8 mouse cellular contexts compared by ENCODE assay signal in genomic region chr19:47579225-47579787, GRCm38 (mm10). TPM values are rescaled to one million over a fixed set of nuclear protein-coding genes. Genes with fewer than 3 reads are reported as not detected.
DNase-seq lines count a peak whose midpoint lies in the region; ATAC-seq and TF ChIP-seq lines count a peak whose summit lies in the region.

Gene Slk (plus strand): TSS chr19:47579678.

- 0 out of 2 replicates have a peak, but pooled peaks have one; percentile 7 for TF ChIP-seq EP300 in ES-Bruce4 (IDR thresholded peaks at IDR 0.05; ENCODE audit: insufficient read depth, low read depth, low read length)

- ATAC-seq in forebrain, embryonic 12.5 days (ENCODE audit: low FRiP score) = peak; percentile 93
- peak; percentile 86 for ATAC-seq in heart, embryonic 16.5 days (replicated peaks; ENCODE audit: extremely low read depth, insufficient read depth, low FRiP score)
- ATAC-seq in liver, embryonic 15.5 days (ENCODE audit: insufficient read depth) = peak; percentile 96
- peak; percentile 89 for ATAC-seq in neural tube, embryonic 11.5 days (ENCODE audit: insufficient read depth, low FRiP score, low TSS enrichment)
- peak; percentile 88 for ATAC-seq in stomach, embryonic 16.5 days (ENCODE audit: insufficient read depth, low FRiP score)

- under 1% methylated on average over 83 of the region's 83 CpGs for WGBS in forebrain, embryonic 12.5 days
- WGBS in heart, embryonic 16.5 days = under 1% methylated on average over 79 of the region's 83 CpGs
- under 1% methylated on average over 81 of the region's 83 CpGs for WGBS in liver, embryonic 15.5 days (ENCODE audit: insufficient replicate concordance)
- WGBS in neural tube, embryonic 11.5 days = under 1% methylated on average over 77 of the region's 83 CpGs
- under 1% methylated on average over 70 of the region's 83 CpGs for WGBS in stomach, embryonic 16.5 days

- no peaks in the 10 kb centered on the region for H3K9me3 ChIP-seq in ES-Bruce4 (replicated peaks; ENCODE audit: control insufficient read depth, insufficient read depth, low read length, poor library complexity, severe bottlenecking)
- no peaks in the 10 kb centered on the region for H3K9me3 ChIP-seq in forebrain, embryonic 12.5 days
- no peaks in the 10 kb centered on the region for H3K9me3 ChIP-seq in heart, embryonic 16.5 days (replicated peaks; ENCODE audit: control insufficient read depth, low read length)
- no peaks in the 10 kb centered on the region for H3K9me3 ChIP-seq in liver, embryonic 15.5 days (replicated peaks)
- no peaks in the 10 kb centered on the region for H3K9me3 ChIP-seq in neural tube, embryonic 11.5 days (ENCODE audit: control insufficient read depth, low read length)
- no peaks in the 10 kb centered on the region for H3K9me3 ChIP-seq in stomach, embryonic 16.5 days (replicated peaks; ENCODE audit: control insufficient read depth, low read length)

- DNase-seq in c-Kit-positive CD71-positive TER-119-positive erythroid progenitor cells, embryonic 14.5 days (ENCODE audit: low spot score) = peak; percentile 73
- DNase-seq in kidney, postnatal 36 days = peak; percentile 81 to 90
- DNase-seq in neural tube, embryonic 11.5 days (ENCODE audit: low spot score) = peak; percentile 92

- peak within 1 kb of the TSS; percentile 62 for H3K27ac ChIP-seq in ES-Bruce4 (ENCODE audit: insufficient read depth, low read length)
- peak within 1 kb of the TSS; percentile 92 for H3K27ac ChIP-seq in forebrain, embryonic 12.5 days
- peak within 1 kb of the TSS; percentile 99 for H3K27ac ChIP-seq in heart, embryonic 16.5 days (ENCODE audit: low read length)
- peak within 1 kb of the TSS; percentile 95 for H3K27ac ChIP-seq in liver, embryonic 15.5 days (replicated peaks)
- H3K27ac ChIP-seq in neural tube, embryonic 11.5 days (ENCODE audit: low read depth, low read length) = peak within 1 kb of the TSS; percentile 88
- H3K27ac ChIP-seq in stomach, embryonic 16.5 days (ENCODE audit: low read length) = peak within 1 kb of the TSS; percentile 96

- H3K4me2 ChIP-seq in forebrain, embryonic 12.5 days = peak within 1 kb of the TSS; percentile 89
- H3K4me2 ChIP-seq in heart, embryonic 16.5 days (ENCODE audit: low read depth, low read length) = peak within 1 kb of the TSS; percentile 77
- peak within 1 kb of the TSS; percentile 95 for H3K4me2 ChIP-seq in liver, embryonic 15.5 days
- H3K4me2 ChIP-seq in neural tube, embryonic 11.5 days (ENCODE audit: low read depth) = peak within 1 kb of the TSS; percentile 63
- peak within 1 kb of the TSS; percentile 60 for H3K4me2 ChIP-seq in stomach, embryonic 16.5 days (ENCODE audit: low read depth, low read length)

- TF ChIP-seq POLR2A in ES-Bruce4 (IDR thresholded peaks at IDR 0.05; ENCODE audit: insufficient read depth, low read length) = peak; percentile 45

- no peak for TF ChIP-seq CTCF in ES-Bruce4 (IDR thresholded peaks at IDR 0.05; ENCODE audit: low read depth, low read length)

- H3K9ac ChIP-seq in ES-Bruce4 (ENCODE audit: low read depth, poor library complexity, severe bottlenecking) = peak within 1 kb of the TSS; percentile 94
- peak within 1 kb of the TSS; percentile 92 for H3K9ac ChIP-seq in forebrain, embryonic 12.5 days
- peak within 1 kb of the TSS; percentile 98 for H3K9ac ChIP-seq in heart, embryonic 16.5 days (ENCODE audit: low read length)
- peak within 1 kb of the TSS; percentile 99 for H3K9ac ChIP-seq in liver, embryonic 15.5 days
- peak within 1 kb of the TSS; percentile 95 for H3K9ac ChIP-seq in neural tube, embryonic 11.5 days (ENCODE audit: low read length)
- peak within 1 kb of the TSS; percentile 99 for H3K9ac ChIP-seq in stomach, embryonic 16.5 days (ENCODE audit: low read length)

- H3K4me1 ChIP-seq in ES-Bruce4 (ENCODE audit: control insufficient read depth, insufficient read depth, low read length) = peaks cover 2% of the 10 kb centered on the region
- peaks cover 31% of the 10 kb centered on the region for H3K4me1 ChIP-seq in forebrain, embryonic 12.5 days
- peaks cover 16% of the 10 kb centered on the region for H3K4me1 ChIP-seq in heart, embryonic 16.5 days (ENCODE audit: control insufficient read depth, insufficient read depth, low read length)
- H3K4me1 ChIP-seq in liver, embryonic 15.5 days (replicated peaks) = peaks cover 30% of the 10 kb centered on the region
- peaks cover 17% of the 10 kb centered on the region for H3K4me1 ChIP-seq in neural tube, embryonic 11.5 days (ENCODE audit: control insufficient read depth, insufficient read depth, low read length)
- H3K4me1 ChIP-seq in stomach, embryonic 16.5 days (ENCODE audit: control insufficient read depth, insufficient read depth, low read length) = peaks cover 4% of the 10 kb centered on the region; the same call in 1 of the 2 replicates

- H3K27me3 ChIP-seq in ES-Bruce4 (ENCODE audit: control insufficient read depth, insufficient read depth, low read length, poor library complexity, severe bottlenecking) = no peaks in the 10 kb centered on the region
- H3K27me3 ChIP-seq in forebrain, embryonic 12.5 days = no peaks in the 10 kb centered on the region
- no peaks in the 10 kb centered on the region for H3K27me3 ChIP-seq in heart, embryonic 16.5 days (ENCODE audit: control insufficient read depth, insufficient read depth, low read length)
- no peaks in the 10 kb centered on the region for H3K27me3 ChIP-seq in liver, embryonic 15.5 days
- no peaks in the 10 kb centered on the region for H3K27me3 ChIP-seq in neural tube, embryonic 11.5 days (ENCODE audit: control insufficient read depth, insufficient read depth, low read length)
- no peaks in the 10 kb centered on the region for H3K27me3 ChIP-seq in stomach, embryonic 16.5 days (ENCODE audit: control insufficient read depth, insufficient read depth, low read length)

- H3K4me3 ChIP-seq in ES-Bruce4 (ENCODE audit: low read depth, low read length) = peak within 1 kb of the TSS; percentile 88
- peak within 1 kb of the TSS; percentile 84 for H3K4me3 ChIP-seq in forebrain, embryonic 12.5 days (replicated peaks)
- peak within 1 kb of the TSS; percentile 70 for H3K4me3 ChIP-seq in heart, embryonic 16.5 days (ENCODE audit: low read length)
- H3K4me3 ChIP-seq in liver, embryonic 15.5 days (replicated peaks) = peak within 1 kb of the TSS; percentile 93
- peak within 1 kb of the TSS; percentile 92 for H3K4me3 ChIP-seq in neural tube, embryonic 11.5 days (ENCODE audit: low read depth, low read length)
- H3K4me3 ChIP-seq in stomach, embryonic 16.5 days (replicated peaks; ENCODE audit: low read length) = peak within 1 kb of the TSS; percentile 67

- H3K36me3 ChIP-seq in ES-Bruce4 (ENCODE audit: control insufficient read depth, insufficient read depth, low read length, poor library complexity, severe bottlenecking) = no peaks in the 10 kb centered on the region
- H3K36me3 ChIP-seq in forebrain, embryonic 12.5 days (replicated peaks) = no peaks in the 10 kb centered on the region
- no peaks in the 10 kb centered on the region for H3K36me3 ChIP-seq in heart, embryonic 16.5 days (ENCODE audit: control insufficient read depth, insufficient read depth)
- no peaks in the 10 kb centered on the region for H3K36me3 ChIP-seq in liver, embryonic 15.5 days (replicated peaks)
- no peaks in the 10 kb centered on the region for H3K36me3 ChIP-seq in neural tube, embryonic 11.5 days (ENCODE audit: control insufficient read depth, insufficient read depth, low read length)
- H3K36me3 ChIP-seq in stomach, embryonic 16.5 days (ENCODE audit: control insufficient read depth, insufficient read depth, low read length) = no peaks in the 10 kb centered on the region

RNA-seq across cellular contexts. Expression of gene Slk, which starts in this region (rescaled TPM):
- polyA plus RNA-seq in ES-Bruce4 (2011; ENCODE audit: insufficient read depth, insufficient read length, low read depth, missing spikeins) = 76.1 and 91.4 TPM in 2 replicates
- polyA plus RNA-seq in forebrain, embryonic 12.5 days (2016; fragmentation: Nextera tagmentation; extraction: Ambion mirVana) = 10.1 and 12.1 TPM in 2 replicates
- polyA plus RNA-seq in heart, embryonic 16.5 days (2015; fragmentation: Nextera tagmentation; extraction: Ambion mirVana) = 12.5 and 13.0 TPM in 2 replicates
- polyA plus RNA-seq in liver, embryonic 15.5 days (2015; fragmentation: Nextera tagmentation; extraction: Ambion mirVana) = 5.4 and 6.5 TPM in 2 replicates
- polyA plus RNA-seq in neural tube, embryonic 11.5 days (2014; fragmentation: Nextera tagmentation; extraction: Ambion mirVana) = 13.3 and 13.8 TPM in 2 replicates
- 18.0 and 18.8 TPM in 2 replicates for polyA plus RNA-seq in stomach, embryonic 16.5 days (2015; fragmentation: Nextera tagmentation; extraction: Ambion mirVana)

Comparison
In these comparisons a context has a peak if more than half of its experiments do, and no peak if none do; other contexts are left out.
1. Peak in every context shown above with its lines: DNase-seq, ATAC-seq, H3K4me3 ChIP-seq and H3K27ac ChIP-seq.